Mouse (Mus musculus): ENCODE data around the gene Fabp6.

DNA sequence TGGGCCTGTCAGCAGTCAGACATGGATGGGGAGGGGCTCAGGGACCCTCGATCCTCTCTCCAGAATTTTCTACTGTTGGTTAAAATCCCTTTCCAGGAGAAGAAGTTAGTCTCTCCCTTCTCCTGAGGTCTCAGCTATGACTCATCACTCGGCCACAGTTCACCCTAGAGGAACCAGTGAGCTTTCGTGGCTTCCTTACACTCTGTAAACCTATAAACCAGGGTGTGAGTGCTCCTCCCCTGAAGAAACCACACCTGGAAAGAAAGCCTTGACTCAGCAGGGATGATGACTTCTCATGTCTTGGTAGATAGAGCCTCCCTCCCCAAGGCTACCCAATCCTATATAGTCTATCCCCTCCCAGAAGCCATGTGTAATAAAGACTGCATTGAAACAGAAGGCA lies 49.6 kb downstream of the Fabp6 start:
- TF ChIP-seq POLR2A (IDR thresholded peaks at IDR 0.05; ENCODE audit: low read depth, low read length) (no peak), CTCF (IDR thresholded peaks at IDR 0.05; ENCODE audit: extremely low read depth, insufficient read depth, insufficient read length, insufficient replicate concordance) (no peak)

Measured in spleen, adult 2 months (tissue).